Mouse (Mus musculus) myocyte (in vitro differentiated cells): ENCODE results near the gene Gm9758. TPM values are rescaled to one million over a fixed set of nuclear protein-coding genes. Genes with fewer than 3 reads are reported as not detected.
"Not testable (repeated sequence)": the region's sequence is repeated elsewhere in the genome, so short reads cannot be mapped to it uniquely, and the experiment has no call there.

Experiments used
- H3K27me3 ChIP-seq: one replicate; pipeline ENCODE4 v1.6.1; 2011; ENCODE audit not compliant: control insufficient read depth, insufficient read depth, insufficient read length
- H3K36me3 ChIP-seq: one replicate; pipeline ENCODE4 v1.6.1; 2011; ENCODE audit not compliant: control insufficient read depth, insufficient read depth
- H3K4me2 ChIP-seq: one replicate; pipeline ENCODE4 v1.6.1; 2011; ENCODE audit warnings: low read depth, control low read depth
- H3K4me3 ChIP-seq: one replicate; pipeline ENCODE4 v1.5.1; 2011; ENCODE audit warnings: mild to moderate bottlenecking, control low read depth, moderate library complexity
- H3K79me2 ChIP-seq: one replicate; pipeline ENCODE4 v1.6.1; 2011; ENCODE audit not compliant: control insufficient read depth, insufficient read depth
- H3ac ChIP-seq: one replicate; pipeline ENCODE4 v1.6.1; 2011; ENCODE audit not compliant: control insufficient read depth, insufficient read length
- CEBPB ChIP-seq: IDR thresholded peaks from 2 replicates; pipeline ENCODE4 v1.6.1; 2011; ENCODE audit warnings: mild to moderate bottlenecking, moderate library complexity; ENCODE audit not compliant: poor library complexity, insufficient read depth, severe bottlenecking
- E2F4 ChIP-seq: IDR thresholded peaks from one replicate; pipeline ENCODE4 v1.6.1; 2011; ENCODE audit warnings: mild to moderate bottlenecking, control low read depth, moderate library complexity; ENCODE audit not compliant: insufficient read depth
- MAX ChIP-seq: IDR thresholded peaks from one replicate; pipeline ENCODE4 v1.6.1; 2011; ENCODE audit warnings: low read depth, mild to moderate bottlenecking, control low read depth
- MYOD1 ChIP-seq, 3 experiments: IDR thresholded peaks; one replicate each; pipeline ENCODE4 v1.6.1; 2011; ENCODE audit warnings: control low read depth in 2 of 3, low read depth in 2 of 3, mild to moderate bottlenecking in 2 of 3, moderate library complexity in 1 of 3; ENCODE audit not compliant: insufficient read length in 2 of 3, control insufficient read depth in 1 of 3
- SRF ChIP-seq: IDR thresholded peaks from one replicate; pipeline ENCODE4 v1.6.1; 2011; ENCODE audit warnings: low read depth; ENCODE audit not compliant: control insufficient read depth, insufficient read length
- TCF12 ChIP-seq: IDR thresholded peaks from one replicate; pipeline ENCODE4 v1.6.1; 2011; ENCODE audit warnings: mild to moderate bottlenecking, control low read depth; ENCODE audit not compliant: poor library complexity, insufficient read depth, severe bottlenecking
- TCF3 ChIP-seq: IDR thresholded peaks from one replicate; pipeline ENCODE4 v1.6.1; 2011; ENCODE audit warnings: low read depth, control low read depth; ENCODE audit not compliant: insufficient read length
- USF1 ChIP-seq: IDR thresholded peaks from one replicate; pipeline ENCODE4 v1.6.1; 2011; ENCODE audit warnings: low read depth, mild to moderate bottlenecking, control low read depth, moderate library complexity
- polyA plus RNA-seq: library from polyadenylated mRNA; unstranded; fragments of >200 nt; fragmentation: generic; extraction: Trizol; gene quantifications from one replicate; pipeline ENCODE4 v1.2.1, GENCODE M21; 2012; ENCODE audit warnings: missing spikeins

Gm9758 gene
- polyA plus RNA-seq, 1 experiment, result not detected

DNA sequence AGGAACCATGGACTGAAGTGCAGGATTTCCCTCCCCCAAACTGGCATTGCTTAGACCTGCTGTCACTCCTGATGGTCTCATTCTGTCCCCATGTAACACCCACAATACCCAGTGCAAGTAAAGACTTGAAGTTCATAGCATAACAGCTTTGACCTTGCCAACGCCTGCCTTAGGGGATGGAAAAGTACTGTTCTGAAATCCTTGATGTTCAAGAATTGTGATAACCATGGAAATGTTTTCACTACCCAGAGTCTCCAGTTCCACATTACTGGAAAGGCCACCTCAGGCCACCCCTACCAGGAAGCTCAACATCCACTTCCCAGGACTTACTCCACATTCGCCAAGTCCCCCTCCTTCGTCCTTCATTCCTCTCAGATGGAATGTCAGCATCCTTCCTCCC, 338 bp downstream of the Gm9758 start:
- H3K79me2 ChIP-seq, H3ac ChIP-seq, H3K4me3 ChIP-seq, H3K4me2 ChIP-seq, H3K36me3 ChIP-seq, H3K27me3 ChIP-seq: not testable (repeated sequence)

- H3K4me3 ChIP-seq, H3K79me2 ChIP-seq, H3K36me3 ChIP-seq, H3ac ChIP-seq, H3K27me3 ChIP-seq, H3K4me2 ChIP-seq: not testable (repeated sequence)
These were observed 11.2 kb downstream of the Gm9758 start for GRCm38 (mm10) chr5:14903539-14903938.

- H3K27me3 ChIP-seq, result no peaks in the 10 kb centered on the region
- H3ac ChIP-seq, result no peak overlapping the region
- H3K4me3 ChIP-seq, result no peak overlapping the region
- no peak for TF ChIP-seq E2F4
- TF ChIP-seq MYOD1 (IDR thresholded peaks at IDR 0.05; ENCODE audit: control insufficient read depth in 1 of 3, insufficient read length in 2 of 3, low read depth in 2 of 3), result no peak
- TF ChIP-seq CEBPB, result no peak
- TF ChIP-seq MAX, result no peak
- TF ChIP-seq USF1, result no peak
- TF ChIP-seq SRF, result no peak
- TF ChIP-seq TCF3, result no peak
- TF ChIP-seq TCF12, result no peak
- no peaks in the 10 kb centered on the region for H3K36me3 ChIP-seq
- H3K4me2 ChIP-seq, result no peak overlapping the region
- no peaks in the 10 kb centered on the region for H3K79me2 ChIP-seq
These were observed 22.5 kb downstream of the Gm9758 start for GRCm38 (mm10) chr5:14892242-14892641.

DNA sequence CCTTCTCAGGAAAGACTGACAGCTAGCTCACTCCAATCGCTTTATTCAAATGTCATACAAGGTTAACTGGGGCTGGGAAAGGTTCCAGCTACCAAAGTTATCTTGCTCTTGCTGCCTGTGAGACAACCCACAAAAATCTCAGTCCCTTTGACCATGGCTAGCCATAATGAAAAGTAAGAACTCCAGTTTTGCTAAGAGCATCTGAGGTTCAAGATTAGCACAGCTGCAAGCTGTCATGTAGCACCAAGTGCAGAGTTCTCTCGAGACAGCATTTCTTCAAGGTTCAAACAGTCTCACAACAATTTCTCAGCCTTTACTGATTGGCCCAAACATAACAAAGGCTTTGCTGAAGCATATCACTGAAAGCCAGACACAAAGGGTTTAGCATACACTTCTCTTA, 29.4 kb downstream of the Gm9758 start:
- H3K36me3 ChIP-seq, H3K27me3 ChIP-seq, H3K79me2 ChIP-seq, H3K4me3 ChIP-seq, H3K4me2 ChIP-seq, H3ac ChIP-seq: not testable (repeated sequence)

Other genes starting within 250 kb of the Gm9758 start
- gene Speer4e, start 23.5 kb upstream of the Gm9758 start, polyA plus RNA-seq, result not detected
- not detected for gene Gm10354, start 64.0 kb upstream of the Gm9758 start, polyA plus RNA-seq
- not detected for gene Gm17019, start 118.1 kb upstream of the Gm9758 start, polyA plus RNA-seq